8 mouse cellular contexts compared by ENCODE assay signal in genomic region chr9:88719073-88719921, GRCm38 (mm10). TPM values are rescaled to one million over a fixed set of nuclear protein-coding genes. Genes with fewer than 3 reads are reported as not detected.
DNase-seq lines count a peak whose midpoint lies in the region; ATAC-seq and TF ChIP-seq lines count a peak whose summit lies in the region.
"Not testable (repeated sequence)": the region's sequence is repeated elsewhere in the genome, so short reads cannot be mapped to it uniquely, and the experiment has no call there.

No protein-coding gene starts in this region.

- peak; percentile 54 for DNase-seq in 3T3-L1 (ENCODE audit: low read depth, low spot score)
- peak; percentile 63 to 87 for DNase-seq in adrenal gland, adult (ENCODE audit: inconsistent age in 2 of 2, low spot score in 1 of 2)
- peak; percentile 23 for DNase-seq in embryo, embryonic 10 days (ENCODE audit: low spot score)
- not testable (repeated sequence) for DNase-seq in gastrocnemius, adult 2 months
- DNase-seq in layer of hippocampus, postnatal 36 days: peak; percentile 29 to 37
- DNase-seq in lung, postnatal 4 days: peak; percentile 30 to 47

- peak overlapping the region; percentile 50 for H3K4me2 ChIP-seq in hindbrain, embryonic 16.5 days (ENCODE audit: low read length)

- H3K36me3 ChIP-seq in hindbrain, embryonic 16.5 days (ENCODE audit: control insufficient read depth, insufficient read depth, low read length): not testable (repeated sequence)

- H3K27me3 ChIP-seq in hindbrain, embryonic 16.5 days (replicated peaks; ENCODE audit: control insufficient read depth, insufficient read depth, low read length): not testable (repeated sequence)

- peak overlapping the region; percentile 31; the same call in 1 of the 2 replicates for H3K9ac ChIP-seq in hindbrain, embryonic 16.5 days (ENCODE audit: low read depth, low read length)

- 17% methylated on average over 7 of the region's 46 CpGs for whole genome bisulfite sequencing in hindbrain, embryonic 16.5 days
- 2% methylated on average over 22 of the region's 46 CpGs for WGBS in olfactory bulb, adult 2 months

- not testable (repeated sequence) for TF ChIP-seq CTCF in gastrocnemius, adult 2 months (IDR thresholded peaks at IDR 0.05); olfactory bulb, adult 2 months (IDR thresholded peaks at IDR 0.05; ENCODE audit: insufficient read depth, low read depth, low read length)

- intact Hi-C loops in gastrocnemius, adult 2 months (cut with DNase I): not testable (repeated sequence)

- TF ChIP-seq POLR2A in olfactory bulb, adult 2 months (IDR thresholded peaks at IDR 0.05; ENCODE audit: insufficient read depth, low read depth, low read length): not testable (repeated sequence)

- H3K27ac ChIP-seq in gastrocnemius, adult 2 months: peak overlapping the region; percentile 75
- peak overlapping the region; percentile 48 for H3K27ac ChIP-seq in hindbrain, embryonic 16.5 days (ENCODE audit: low read depth, low read length)
- not testable (repeated sequence) for H3K27ac ChIP-seq in olfactory bulb, adult 2 months (ENCODE audit: insufficient read depth, low read depth, low read length)

- ATAC-seq in hindbrain, embryonic 16.5 days: peak; percentile 96

- not testable (repeated sequence) for H3K9me3 ChIP-seq in hindbrain, embryonic 16.5 days (ENCODE audit: control insufficient read depth, low read length)

- H3K4me3 ChIP-seq in gastrocnemius, adult 2 months: peak overlapping the region; percentile 60
- peak overlapping the region; percentile 34 for H3K4me3 ChIP-seq in hindbrain, embryonic 16.5 days (ENCODE audit: low read length)
- H3K4me3 ChIP-seq in olfactory bulb, adult 2 months (ENCODE audit: insufficient read depth, low read depth, low read length): peak overlapping the region; percentile 39

- not testable (repeated sequence) for H3K4me1 ChIP-seq in hindbrain, embryonic 16.5 days (ENCODE audit: control insufficient read depth, insufficient read depth, low read depth, low read length); olfactory bulb, adult 2 months (ENCODE audit: control insufficient read depth, insufficient read depth, low read length)

RNA-seq across cellular contexts. Expression of gene Mthfsl, which starts 0.8 kb away (rescaled TPM):
- total RNA-seq in gastrocnemius, adult 2 months (2021): 10 to 100 TPM in 1 of 2 experiments, 1 to 10 TPM in 1; 8.9 to 13.5 TPM
- polyA plus RNA-seq in hindbrain, embryonic 16.5 days (2015; fragmentation: Nextera tagmentation; extraction: Ambion mirVana): 36.8 TPM in 2 replicates
- total RNA-seq in layer of hippocampus, postnatal 36 days (2021): 10 to 100 TPM; 25.5 to 28.1 TPM
- polyA plus RNA-seq in olfactory bulb, adult 2 months (2012; ENCODE audit: insufficient read depth, insufficient read length, low replicate concordance, missing spikeins): not detected in 2 replicates

RNA-seq across cellular contexts. Expression of gene Bcl2a1d, which starts 12.4 kb away (rescaled TPM):
- not detected for total RNA-seq in gastrocnemius, adult 2 months (2021)
- 0.19 TPM in 1 of 2 replicates, not detected in the other for polyA plus RNA-seq in hindbrain, embryonic 16.5 days (2015; fragmentation: Nextera tagmentation; extraction: Ambion mirVana)
- not detected for total RNA-seq in layer of hippocampus, postnatal 36 days (2021)
- not detected in 2 replicates for polyA plus RNA-seq in olfactory bulb, adult 2 months (2012; ENCODE audit: insufficient read depth, insufficient read length, low replicate concordance, missing spikeins)
